Mouse (Mus musculus): ENCODE measurements around the gene Sstr2. TPM values are rescaled to one million over a fixed set of nuclear protein-coding genes. Genes with fewer than 3 reads are reported as not detected.

Gene Sstr2
- polyA plus RNA-seq, 1 experiment from 2014 or later: 0.99 TPM

DNA sequence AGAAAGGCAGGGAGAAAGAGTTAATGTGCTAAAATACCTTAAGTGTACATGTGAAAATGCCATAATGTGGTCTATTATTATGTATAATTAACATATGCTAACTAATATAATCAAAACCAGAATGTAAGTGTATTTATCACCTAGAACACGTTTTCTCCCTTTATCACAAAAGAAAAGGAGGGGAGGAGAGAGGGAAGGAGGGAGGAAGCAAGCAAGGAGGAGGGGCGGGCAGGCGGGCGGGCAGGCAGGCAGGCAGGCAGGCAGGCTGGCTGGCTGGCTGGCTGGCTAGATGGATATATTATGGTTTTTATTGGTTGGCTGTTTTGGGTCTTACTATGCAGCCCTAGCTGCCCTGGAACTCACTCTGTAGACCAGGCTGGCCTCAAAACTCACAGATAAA lies 50.6 kb downstream of the Sstr2 start:
- H3K9ac ChIP-seq (ENCODE audit: low read depth, low read length): no peak overlapping the region
- ATAC-seq: no peak
- no peak overlapping the region for H3K4me2 ChIP-seq (replicated peaks; ENCODE audit: low read depth)
- no peak overlapping the region; the same call in 1 of the 2 replicates for H3K27ac ChIP-seq (ENCODE audit: low read depth, low read length)
- TF ChIP-seq CTCF (IDR thresholded peaks at IDR 0.05; ENCODE audit: low read depth): no peak
- peaks cover 19% of the 10 kb centered on the region for H3K36me3 ChIP-seq (ENCODE audit: control insufficient read depth, insufficient read depth)
- no peaks in the 10 kb centered on the region for H3K9me3 ChIP-seq (ENCODE audit: control insufficient read depth)
- 69% methylated on average over 4 of the region's 4 CpGs for WGBS
- no peak overlapping the region for H3K4me3 ChIP-seq (ENCODE audit: low read depth, low read length)
- H3K27me3 ChIP-seq (replicated peaks; ENCODE audit: control insufficient read depth, insufficient read depth, low read length): no peaks in the 10 kb centered on the region
- H3K4me1 ChIP-seq (replicated peaks; ENCODE audit: control insufficient read depth, insufficient read depth, low read length): 0 out of 2 replicates have a peak, but pooled peaks cover 4% of the 10 kb centered on the region

DNA sequence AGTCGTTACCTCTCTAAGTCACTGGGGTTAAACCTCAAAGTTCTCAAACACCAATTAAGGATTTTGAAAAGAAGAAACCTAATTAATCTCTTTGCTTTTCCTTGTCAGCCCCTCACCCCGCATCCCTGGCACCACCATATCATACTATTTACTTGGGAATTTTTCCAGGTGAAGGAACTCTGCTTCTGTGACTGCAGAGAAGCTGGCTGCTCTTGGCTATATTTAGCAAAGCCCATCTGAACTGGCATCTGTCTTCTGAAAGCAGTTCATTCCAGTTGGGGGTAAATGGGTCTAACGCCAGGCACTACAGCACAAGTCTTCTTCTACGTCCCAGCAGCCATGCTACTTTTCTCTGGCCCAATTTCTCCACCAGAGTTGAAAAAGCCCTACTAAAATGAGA lies 54.5 kb downstream of the Sstr2 start:
- Histone ChIP-seq H3K36me3 (ENCODE audit: control insufficient read depth, insufficient read depth) (peaks cover 38% of the 10 kb centered on the region), H3K9me3 (ENCODE audit: control insufficient read depth) (no peaks in the 10 kb centered on the region), H3K27me3 (replicated peaks; ENCODE audit: control insufficient read depth, insufficient read depth, low read length) (no peaks in the 10 kb centered on the region), H3K4me2 (replicated peaks; ENCODE audit: low read depth) (no peak overlapping the region), H3K9ac (ENCODE audit: low read depth, low read length) (no peak overlapping the region), H3K27ac (ENCODE audit: low read depth, low read length) (no peak overlapping the region), H3K4me3 (ENCODE audit: low read depth, low read length) (no peak overlapping the region), H3K4me1 (replicated peaks; ENCODE audit: control insufficient read depth, insufficient read depth, low read length) (no peaks in the 10 kb centered on the region)
- TF ChIP-seq CTCF (IDR thresholded peaks at IDR 0.05; ENCODE audit: low read depth): no peak
- ATAC-seq: no peak
- 90% methylated on average over 4 of the region's 4 CpGs for WGBS

DNA sequence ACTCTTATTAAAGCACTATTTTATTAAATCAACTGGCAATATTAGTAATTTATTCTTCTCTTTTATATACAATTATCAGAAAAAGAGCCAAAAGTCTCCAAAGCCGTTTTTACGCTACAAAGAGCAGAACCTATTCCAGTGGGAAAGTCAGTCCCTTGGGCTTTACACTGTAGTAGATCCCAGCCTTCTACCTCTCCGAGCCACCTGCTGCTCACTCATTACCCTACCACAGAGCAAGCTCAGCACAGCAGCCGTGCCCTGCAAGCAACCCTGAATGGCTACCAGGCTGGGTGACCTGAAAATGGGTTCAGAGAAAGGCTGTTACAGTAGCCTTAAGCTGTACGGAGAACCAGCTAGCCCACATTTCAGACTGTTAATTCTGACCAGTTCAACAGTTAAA lies 55.5 kb downstream of the Sstr2 start:
- Histone ChIP-seq H3K9ac (ENCODE audit: low read depth, low read length) (no peak overlapping the region), H3K27ac (ENCODE audit: low read depth, low read length) (no peak overlapping the region), H3K4me2 (replicated peaks; ENCODE audit: low read depth) (no peak overlapping the region), H3K4me3 (ENCODE audit: low read depth, low read length) (no peak overlapping the region), H3K4me1 (replicated peaks; ENCODE audit: control insufficient read depth, insufficient read depth, low read length) (no peaks in the 10 kb centered on the region), H3K9me3 (ENCODE audit: control insufficient read depth) (no peaks in the 10 kb centered on the region), H3K27me3 (replicated peaks; ENCODE audit: control insufficient read depth, insufficient read depth, low read length) (no peaks in the 10 kb centered on the region), H3K36me3 (ENCODE audit: control insufficient read depth, insufficient read depth) (peaks cover 38% of the 10 kb centered on the region)
- TF ChIP-seq CTCF (IDR thresholded peaks at IDR 0.05; ENCODE audit: low read depth): no peak
- 88% methylated on average over 5 of the region's 5 CpGs for WGBS
- no peak for ATAC-seq

Other genes starting within 250 kb of the Sstr2 start
- 19.6 and 20.9 TPM in 2 replicates for gene Cog1, start 29.8 kb downstream of the Sstr2 start, polyA plus RNA-seq (2015; fragmentation: Nextera tagmentation; extraction: Ambion mirVana)
- 50.7 and 54.7 TPM in 2 replicates for gene Slc39a11, start 30.7 kb downstream of the Sstr2 start, polyA plus RNA-seq (2015; fragmentation: Nextera tagmentation; extraction: Ambion mirVana)
- gene Fam104a, start 64.8 kb downstream of the Sstr2 start, polyA plus RNA-seq (2015; fragmentation: Nextera tagmentation; extraction: Ambion mirVana): 40.0 and 41.9 TPM in 2 replicates
- gene D11Wsu47e, start 65.1 kb downstream of the Sstr2 start, polyA plus RNA-seq (2015; fragmentation: Nextera tagmentation; extraction: Ambion mirVana): 9.0 and 9.6 TPM in 2 replicates
- gene Cpsf4l, start 90.7 kb downstream of the Sstr2 start, polyA plus RNA-seq (2015; fragmentation: Nextera tagmentation; extraction: Ambion mirVana): not detected in 2 replicates
- 30.2 and 33.0 TPM in 2 replicates for gene Cdc42ep4, start 132.5 kb downstream of the Sstr2 start, polyA plus RNA-seq (2015; fragmentation: Nextera tagmentation; extraction: Ambion mirVana)